Mouse (Mus musculus): Measurements from ENCODE around the gene Slc26a10.

- TF ChIP-seq CTCF (IDR thresholded peaks at IDR 0.05; ENCODE audit: low read depth) (no peak), EP300 (IDR thresholded peaks at IDR 0.05; ENCODE audit: low read depth) (no peak)
Measured at GRCm38 (mm10) chr10:127122018-127122417, 58.4 kb downstream of the Slc26a10 start.
